Mouse (Mus musculus): ENCODE measurements at regions not wholly inside any gene's neighbourhood (a gene's known extent, or its start where the extent isn't known, plus 50 kb on each side); places are given as distances from the start of the nearest gene placed in this dataset.

DNA sequence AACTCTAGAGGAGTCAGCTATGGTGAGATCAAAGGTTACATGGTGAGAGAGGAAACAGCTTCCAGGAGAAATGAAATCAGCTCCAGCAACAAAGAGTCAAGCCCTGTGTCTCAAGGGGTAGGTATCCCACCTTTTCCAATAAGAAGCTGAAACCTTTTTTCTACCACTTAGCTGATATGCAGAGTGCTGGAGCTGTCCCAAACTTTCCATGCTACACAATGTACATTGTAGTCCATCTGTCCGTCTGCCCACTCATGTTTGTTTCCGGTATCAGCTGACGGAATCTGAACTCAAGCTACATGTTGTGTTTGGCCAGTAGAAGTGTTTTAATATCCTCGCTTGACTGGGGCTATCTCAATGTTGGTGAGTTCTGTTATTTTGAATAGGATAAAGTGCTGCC lies 83.6 kb upstream of the Ngf start:
- no peak for DNase-seq (ENCODE audit: low spot score in 2 of 2)

DNA sequence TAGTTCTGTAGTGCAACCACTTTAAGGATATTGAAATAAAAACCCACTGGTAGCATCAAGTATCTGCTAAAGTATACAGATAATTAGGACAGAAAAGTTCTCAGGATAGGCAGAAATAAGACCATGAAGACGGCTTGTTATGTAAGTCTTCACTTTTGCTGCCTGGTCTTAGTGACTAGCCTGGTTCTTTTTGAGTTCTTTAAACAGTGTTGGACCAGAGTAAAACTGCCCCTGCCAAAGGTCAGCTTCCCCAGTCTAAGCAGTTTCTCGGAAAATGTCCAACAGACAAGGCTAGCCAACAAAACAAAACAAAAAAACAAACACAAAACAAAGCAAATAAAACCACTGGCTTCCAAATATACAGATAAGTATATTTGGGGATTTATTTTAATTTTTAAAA lies 85.1 kb upstream of the Ngf start:
- DNase-seq (ENCODE audit: low spot score in 2 of 2) = no peak

DNA sequence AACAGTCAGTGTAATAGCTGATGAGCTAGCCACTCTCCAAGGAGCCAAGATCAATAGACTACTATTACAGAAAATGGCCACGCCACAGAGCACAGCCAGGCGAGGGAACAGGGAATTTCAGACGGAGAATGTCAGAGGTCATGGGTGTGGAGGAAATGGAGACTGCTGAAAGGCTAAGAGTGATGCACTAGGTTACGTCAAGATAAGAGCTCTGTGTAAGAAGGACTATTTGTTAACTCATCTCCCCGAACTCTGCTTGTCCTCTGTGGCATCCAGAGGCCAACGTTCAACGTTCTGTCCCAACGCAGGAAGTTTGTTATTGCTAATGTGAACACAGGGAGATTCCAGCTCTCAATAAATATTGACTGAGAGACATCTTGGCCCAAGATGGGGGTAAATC lies 86.0 kb upstream of the Ngf start:
- DNase-seq (ENCODE audit: low spot score in 2 of 2) = no peak

DNA sequence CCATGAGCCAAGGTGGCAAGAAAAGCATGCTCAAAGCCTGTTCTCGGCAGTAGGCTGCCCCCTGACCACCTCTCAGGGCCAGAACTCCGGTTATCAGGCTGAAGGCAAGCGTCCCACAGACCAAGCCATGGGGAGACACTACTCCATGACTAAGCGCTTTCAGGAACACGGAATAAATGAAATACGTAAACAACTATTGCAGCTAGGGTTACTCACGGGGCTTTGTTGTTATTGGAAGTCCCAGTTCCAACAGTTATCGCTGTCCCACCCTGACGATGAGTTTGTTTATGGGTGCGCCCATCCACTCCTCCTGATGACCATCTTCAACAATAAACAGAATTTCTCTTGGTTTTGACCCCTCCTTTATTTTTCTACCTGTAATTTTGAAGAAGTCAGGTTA lies 88.0 kb upstream of the Ngf start:
- no peak for DNase-seq (ENCODE audit: low spot score in 2 of 2)

DNA sequence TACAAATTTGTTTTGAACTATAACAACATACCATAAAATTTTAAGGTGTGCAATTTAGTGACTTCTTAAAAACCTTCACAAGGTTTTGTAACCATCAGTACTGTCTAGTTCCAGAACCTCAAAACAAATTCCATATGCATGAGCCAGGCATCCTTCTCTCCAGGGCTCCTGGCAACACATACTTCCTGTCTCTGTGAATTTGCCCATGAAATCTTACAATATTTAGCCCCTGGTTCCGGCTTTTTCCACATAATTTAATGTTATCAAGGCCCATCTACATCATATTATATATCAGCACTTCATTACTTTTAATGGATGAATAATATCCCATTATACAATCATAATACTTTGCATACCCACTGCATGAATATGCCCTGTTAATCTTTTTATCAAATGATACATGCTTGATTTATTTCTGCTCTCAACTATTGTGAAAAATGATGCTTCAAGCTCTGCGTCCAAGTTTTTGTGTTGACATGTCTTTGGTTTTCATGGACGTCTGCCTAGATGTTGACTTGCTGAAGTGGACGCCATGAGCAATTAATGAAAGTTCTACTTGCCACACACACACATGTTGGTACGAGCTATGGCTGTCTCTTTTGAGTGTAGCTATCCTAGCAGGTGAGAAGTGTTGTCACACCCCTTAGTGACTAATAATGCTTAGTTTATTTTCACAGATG lies 95.2 kb upstream of the Ngf start:
- DNase-seq (ENCODE audit: low spot score in 2 of 2) = no peak

DNA sequence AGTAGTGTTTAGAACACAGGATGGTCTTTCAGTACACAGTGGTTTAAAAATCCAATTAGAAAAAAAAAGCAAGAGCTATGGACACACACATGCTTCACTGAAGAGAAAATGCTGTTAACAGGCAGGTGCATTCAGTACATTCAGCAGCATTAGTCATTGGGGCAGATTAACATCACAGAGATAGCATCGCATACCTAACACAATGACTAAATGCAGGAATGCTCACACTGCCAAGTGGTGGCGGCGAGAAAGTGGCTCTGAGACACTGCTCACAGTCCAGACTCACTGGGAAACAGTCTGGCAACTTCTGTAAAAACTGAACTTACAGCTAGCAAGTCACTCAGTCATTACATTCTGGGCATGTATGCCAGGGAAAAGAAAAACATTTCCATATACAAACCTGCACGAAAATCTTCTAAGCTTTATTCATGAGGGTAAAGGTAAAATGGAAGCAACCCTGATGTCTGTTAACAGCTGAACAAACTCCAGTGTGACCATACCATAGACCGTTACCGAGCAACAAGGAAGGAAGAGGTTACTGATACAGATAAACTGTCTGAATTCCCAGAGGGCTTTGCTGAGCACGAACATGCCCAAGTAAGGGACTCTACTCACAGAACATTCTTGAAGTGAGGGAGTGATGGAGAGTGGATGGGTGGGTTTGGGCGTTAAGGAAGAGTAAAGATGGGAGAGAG lies 97.4 kb upstream of the Ngf start:
- peak in 1 of 2 experiments; percentile 5 for DNase-seq (ENCODE audit: low spot score in 2 of 2)

DNA sequence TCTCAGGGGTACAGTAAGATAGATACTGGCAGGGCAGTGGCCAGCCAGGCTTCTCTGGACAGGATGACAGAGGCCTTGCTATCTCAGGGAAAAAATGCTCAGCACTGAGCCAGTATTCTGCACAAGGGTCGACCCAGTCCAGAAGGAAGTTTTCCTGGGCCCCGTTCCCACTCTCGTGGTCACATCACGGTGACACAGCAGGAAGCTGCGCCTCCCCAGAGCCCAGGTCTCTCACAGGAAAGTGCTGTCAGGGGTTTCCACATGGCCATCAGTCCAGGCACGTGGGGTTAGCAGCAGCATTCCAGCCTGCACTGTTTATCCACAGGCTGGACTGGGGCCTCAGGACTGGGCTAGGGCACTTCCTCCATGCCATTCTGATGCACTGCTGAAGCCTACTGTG lies 103.5 kb upstream of the Ngf start:
- DNase-seq (ENCODE audit: low spot score in 2 of 2) = no peak

DNA sequence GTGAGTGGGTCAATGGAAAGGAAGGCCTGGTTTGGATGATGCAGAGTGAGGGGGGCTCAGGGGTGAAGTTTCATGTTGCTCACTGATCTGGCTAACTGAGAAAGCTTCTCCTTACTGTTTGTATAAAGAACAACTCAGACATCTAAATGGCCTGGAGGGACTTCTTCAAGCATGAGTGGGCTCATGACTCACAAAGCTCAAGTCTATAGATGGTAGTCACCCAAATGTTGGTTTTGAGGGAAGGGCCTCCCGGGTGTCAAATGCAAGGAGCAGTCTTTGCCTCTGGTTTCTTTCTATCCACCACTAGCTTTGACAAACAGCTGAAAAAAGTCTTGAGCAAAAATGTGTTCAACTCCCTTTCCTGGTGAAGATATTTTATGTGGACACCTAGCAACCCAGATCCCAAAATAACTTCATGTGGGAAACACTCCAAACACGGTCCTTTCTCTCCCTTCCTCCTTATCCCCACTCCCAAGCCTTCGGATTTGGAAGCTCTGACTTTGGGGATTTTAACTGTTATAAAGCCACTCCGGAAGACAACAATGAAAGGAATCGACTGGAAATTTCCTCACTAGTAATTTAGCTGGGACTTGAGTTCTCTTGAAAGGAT lies 105.3 kb upstream of the Ngf start:
- no peak for DNase-seq (ENCODE audit: low spot score in 2 of 2)

DNA sequence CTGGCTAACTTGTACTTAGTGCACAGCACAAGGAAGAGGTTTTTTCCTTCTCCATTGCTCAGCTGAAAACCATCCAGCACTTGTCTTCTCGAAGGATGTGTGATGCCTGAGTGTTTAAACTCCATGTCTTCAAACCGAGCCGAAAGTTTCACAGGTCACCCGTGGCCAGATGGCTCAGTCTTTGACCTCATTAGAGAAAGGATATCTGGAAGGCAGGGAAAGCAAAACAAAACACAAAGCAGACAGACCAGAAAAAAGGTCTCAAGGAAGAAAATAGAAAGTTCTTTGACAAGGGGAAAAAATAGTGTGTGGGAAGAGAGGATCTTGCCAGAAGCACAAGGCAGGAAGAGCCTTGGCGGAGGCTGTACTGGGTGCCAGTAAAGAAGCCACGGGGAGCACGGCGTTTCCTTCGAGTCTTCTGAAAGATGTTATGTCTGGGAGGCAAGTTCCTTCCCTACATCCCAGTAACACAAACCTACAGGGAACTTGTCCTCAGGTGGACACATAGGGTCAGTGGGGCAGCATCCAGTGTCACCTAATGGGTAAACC lies 108.9 kb upstream of the Ngf start:
- DNase-seq (ENCODE audit: low spot score in 2 of 2) = peak in 1 of 2 experiments; percentile 12

DNA sequence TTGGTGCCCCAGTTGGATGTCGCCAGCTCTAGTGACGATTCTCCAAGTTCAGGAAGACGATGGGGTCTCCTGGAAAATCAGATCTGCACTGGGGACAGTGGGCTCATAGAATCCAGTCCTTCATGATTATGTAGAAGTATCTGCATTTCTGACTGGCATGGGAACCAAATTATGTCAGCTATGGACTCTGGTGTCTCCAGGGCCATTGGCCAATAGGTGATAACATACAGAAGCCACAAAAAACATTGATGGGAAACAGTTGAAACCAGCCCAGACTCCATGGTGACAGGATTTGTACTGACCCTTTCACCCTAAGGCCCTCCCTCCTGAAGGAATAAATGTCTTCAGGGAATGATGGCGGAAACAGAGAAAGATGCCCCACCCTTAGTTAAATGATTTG lies 110.9 kb upstream of the Ngf start:
- no peak for DNase-seq (ENCODE audit: low spot score in 2 of 2)

DNA sequence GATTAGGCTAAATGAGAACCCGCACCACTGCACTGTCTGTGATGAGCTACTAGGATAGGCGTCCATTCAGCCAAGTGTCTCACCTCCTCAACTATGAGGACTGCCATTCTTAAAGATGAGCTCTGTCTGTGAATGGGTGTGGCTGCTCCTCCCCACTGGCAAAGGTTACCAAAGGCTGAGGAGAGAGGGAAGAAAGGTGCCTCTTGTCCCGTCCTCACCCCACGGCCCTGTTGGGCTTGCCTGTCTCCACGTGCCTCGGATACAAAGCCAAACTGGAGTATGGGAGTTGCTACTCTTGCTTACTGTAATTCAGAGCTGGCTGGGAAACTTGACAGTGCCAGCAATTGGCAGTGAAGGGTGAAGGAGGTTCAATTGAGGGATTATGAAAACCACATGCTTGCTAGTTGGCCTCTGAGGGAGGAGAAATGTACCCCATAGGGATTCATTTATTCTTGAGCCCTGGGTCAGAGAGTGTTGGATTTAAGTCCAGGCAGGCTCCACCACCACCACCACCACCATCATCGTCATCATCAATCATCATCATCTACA lies 112.6 kb upstream of the Ngf start:
- no peak for DNase-seq (ENCODE audit: low spot score in 2 of 2)

DNA sequence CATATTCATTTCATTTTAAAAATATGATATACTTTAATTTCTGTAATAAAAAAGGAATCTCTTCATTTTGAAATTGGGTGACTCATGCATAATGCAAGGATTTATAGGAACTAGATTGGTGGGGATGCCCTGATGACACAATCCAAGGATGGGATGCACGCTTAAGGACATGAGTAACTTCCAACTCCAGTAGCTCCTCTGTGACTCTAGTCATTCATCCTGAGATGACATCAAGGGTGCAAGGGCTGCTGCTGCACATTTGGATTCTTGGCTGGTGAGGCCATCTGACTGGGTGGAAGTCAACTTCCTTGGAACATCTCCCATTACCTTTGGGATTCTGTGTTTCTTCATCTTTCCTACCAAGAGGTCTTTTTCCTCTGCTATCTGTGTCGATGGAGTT lies 114.4 kb upstream of the Ngf start:
- DNase-seq (ENCODE audit: low spot score in 2 of 2) = no peak

DNA sequence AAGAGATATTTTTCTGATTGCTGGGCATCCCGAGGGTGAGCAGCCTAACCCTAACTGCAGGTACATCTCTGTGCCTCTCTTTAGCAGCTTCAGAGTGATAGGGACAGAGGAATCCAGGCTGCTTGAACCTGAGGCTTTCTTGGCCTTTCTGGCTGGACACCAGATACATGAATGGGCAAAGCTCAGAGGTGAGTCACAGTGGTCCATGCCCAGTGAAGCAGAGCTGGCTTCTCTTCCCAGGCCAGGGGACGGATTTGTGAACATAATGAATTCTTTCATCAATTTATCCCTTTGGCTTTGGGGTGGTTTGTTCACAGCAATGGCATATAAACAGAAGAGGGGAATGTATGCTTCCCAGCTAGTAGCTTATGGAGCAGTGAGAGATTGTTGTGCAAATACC lies 114.9 kb upstream of the Ngf start:
- DNase-seq (ENCODE audit: low spot score in 2 of 2) = no peak

DNA sequence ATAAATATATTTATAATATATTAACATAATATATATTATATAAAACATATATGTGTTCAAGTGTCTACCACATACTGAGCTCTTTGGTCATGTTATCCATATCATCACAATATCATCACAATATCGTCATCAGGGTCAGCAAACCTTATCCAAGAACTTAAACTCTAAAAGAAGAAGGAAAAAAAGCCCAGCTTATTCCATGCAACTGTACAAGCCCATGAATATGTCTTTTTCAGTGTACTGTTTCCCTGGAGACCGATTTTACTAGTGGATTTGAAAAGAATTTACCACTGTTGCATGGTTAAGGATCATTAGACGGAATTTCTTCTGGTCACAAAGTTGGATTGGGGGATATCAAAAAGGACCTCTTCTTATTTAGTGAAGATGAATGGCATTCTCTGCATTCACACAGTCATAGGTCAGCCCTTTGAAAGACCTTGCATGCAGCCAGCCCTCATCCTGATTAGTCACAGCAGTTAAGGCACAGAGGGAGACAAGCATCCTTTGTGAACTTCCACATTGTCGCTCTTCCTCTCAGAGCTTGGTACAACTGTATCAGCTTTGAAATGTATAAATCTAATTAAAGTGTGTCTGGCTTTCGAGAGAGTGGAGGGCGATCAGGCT lies 116.3 kb upstream of the Ngf start:
- DNase-seq (ENCODE audit: low spot score in 2 of 2) = no peak

DNA sequence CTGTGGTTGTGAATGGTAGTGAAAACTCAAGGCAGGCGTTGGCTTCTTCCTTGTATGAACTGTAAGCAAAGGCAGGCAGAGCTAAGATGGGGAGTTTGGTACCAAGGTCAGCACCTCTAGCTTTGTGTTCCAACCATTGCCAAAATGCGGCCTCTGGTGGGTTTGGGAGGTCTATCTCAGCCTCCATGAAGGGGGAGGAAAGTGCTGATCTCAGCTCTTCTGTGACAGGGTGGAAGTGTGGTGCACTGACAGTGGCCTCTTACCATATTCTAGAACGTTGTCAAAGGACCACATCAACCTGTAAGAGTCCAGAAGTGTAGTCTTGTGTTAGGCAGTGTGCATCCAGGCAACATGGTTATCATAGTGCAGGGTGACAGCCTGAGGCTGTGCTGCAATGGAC lies 123.6 kb upstream of the Ngf start:
- no peak for DNase-seq (ENCODE audit: low spot score in 2 of 2)

DNA sequence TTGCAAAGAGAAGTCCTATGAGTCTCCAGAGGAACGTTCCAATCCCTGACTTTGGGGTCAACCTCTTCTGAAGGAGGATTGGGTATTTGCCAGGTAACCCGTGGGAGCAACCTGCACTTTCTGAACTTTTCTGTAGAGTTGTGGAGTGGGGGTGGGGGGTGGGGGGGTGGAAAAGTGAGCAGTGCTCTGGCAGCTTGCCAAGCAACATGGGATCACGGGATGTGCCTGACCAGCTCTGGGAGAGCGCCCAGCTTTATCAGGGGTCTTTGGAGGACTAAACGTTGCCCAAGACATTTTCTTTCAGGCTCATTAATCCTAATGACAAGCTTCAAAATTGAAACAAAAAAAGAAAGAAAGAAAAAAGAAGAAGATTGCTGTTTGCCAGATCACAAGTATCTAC lies 124.4 kb upstream of the Ngf start:
- DNase-seq (ENCODE audit: low spot score in 2 of 2) = no peak

DNA sequence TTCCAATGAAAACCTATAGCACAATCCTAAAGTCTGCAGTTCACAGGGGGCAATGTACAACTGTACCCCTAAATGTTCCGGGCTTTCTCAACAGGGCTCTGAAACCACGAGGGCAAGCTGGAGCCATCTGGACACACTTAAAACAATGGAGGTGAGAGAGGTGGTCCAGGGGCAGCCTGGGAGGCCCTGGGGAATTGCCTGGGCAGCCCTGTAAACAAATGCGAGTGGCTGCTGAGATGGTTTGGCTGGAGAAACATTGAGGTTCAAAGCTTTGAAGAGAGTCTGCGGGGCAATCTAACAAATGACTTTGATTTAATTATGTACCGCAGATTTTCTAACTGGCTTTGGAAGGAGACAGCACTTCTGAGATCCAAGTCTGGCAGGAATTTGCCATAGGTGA lies 129.0 kb upstream of the Ngf start:
- no peak for DNase-seq (ENCODE audit: low spot score in 2 of 2)

DNA sequence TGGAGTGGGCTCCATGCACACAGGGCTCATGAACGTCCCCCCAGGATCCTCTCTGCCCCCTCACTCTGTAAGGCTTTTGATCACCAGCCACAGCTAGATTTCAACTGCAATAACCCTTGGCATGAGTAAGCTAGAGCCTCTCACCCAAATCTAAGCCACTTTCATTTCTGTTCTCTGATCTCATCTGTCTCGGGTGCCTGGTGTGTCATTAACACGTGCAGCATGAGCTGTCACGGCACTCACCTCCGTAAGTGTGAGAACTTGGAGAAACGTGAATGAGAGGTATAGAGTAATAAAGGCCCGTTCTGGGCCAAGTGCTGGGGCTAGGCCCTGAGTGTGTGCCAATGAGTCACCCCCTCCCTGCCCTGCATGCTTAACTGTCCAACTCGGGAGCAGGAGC lies 131.8 kb upstream of the Ngf start:
- no peak for DNase-seq (ENCODE audit: low spot score in 2 of 2)

DNA sequence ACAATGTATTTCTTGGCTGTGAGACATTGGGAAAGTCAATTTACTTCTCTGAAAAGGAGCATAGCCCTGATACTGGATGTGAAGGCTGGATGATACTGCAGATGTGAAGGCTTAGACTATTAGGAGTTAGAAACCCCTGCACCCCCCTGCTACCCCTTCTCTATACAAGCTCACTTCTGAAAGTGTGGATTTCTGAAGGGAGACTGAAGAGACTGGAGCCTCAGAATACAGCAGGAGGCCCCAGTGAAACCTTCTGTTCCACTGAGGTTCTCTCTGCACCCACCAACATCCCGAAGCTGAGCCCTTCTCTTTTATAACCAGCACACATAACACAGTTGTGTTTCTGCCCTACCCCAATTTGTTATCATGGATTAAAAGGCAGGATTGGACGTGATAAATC lies 131.7 kb upstream of the Vangl1 start:
- DNase-seq (ENCODE audit: low spot score in 2 of 2) = no peak

DNA sequence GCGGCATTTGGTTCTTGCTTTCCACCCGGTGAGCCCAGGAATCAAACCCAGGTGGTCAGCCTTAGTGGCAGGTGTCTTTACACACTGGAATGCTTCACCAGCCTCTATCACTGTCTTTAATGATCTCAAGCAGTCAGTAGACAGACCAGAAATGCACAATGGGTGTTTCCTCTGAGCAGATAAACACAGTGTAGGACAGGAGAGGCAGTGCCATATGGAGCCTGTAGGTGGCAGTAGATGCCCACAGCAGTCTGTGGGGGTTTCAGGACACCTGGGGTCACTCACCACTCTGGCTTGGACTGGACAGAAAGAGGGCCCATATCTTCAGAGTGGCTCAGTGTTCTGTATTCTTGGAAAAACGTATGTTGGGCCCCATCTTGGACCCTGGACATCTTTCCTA lies 130.7 kb upstream of the Vangl1 start:
- peak in 1 of 2 experiments; percentile 7 for DNase-seq (ENCODE audit: low spot score in 2 of 2)

DNA sequence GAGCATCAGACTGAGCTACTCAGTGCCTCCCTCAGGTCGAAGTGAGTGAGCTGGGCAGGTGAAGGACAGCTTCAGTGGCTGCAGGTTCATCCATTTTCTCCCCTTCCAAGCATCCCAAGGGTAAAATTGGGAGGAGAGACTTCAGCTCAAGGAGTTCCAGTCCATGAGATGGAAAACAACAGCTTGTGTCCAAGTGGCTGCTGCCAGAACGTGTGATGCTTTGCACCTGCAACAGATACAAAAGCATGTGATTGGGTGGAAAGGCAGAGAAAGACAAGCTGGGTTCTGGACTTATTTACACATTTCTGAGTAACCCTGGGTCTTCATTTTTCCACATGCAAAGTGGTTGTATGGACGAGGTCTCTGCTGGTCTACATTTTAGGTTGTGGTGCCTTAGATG lies 127.7 kb upstream of the Vangl1 start:
- DNase-seq (ENCODE audit: low spot score in 2 of 2) = no peak

DNA sequence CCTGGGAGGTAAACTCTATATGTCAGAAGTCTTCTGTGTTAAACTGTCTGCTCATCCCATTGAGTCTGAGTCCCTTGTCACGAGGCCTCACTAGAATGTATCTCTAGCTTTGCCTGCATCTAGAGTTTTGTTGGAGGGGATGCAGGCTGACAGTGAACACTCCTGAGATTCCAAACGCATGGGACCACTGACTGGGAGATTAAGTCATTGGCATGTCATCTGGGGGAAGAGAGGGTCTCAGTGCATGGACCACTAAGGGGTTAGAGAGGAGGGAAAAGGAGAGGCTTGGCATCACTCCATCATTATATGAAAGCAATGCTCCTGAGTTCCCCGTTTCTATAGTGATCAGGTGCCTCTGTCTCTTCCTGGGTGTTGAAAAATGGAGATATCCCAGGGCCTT lies 114.8 kb upstream of the Vangl1 start:
- no peak for DNase-seq (ENCODE audit: low spot score in 2 of 2)
